17 mouse cellular contexts compared by ENCODE assay signal in genomic region chr6:149307801-149308200, GRCm38 (mm10). TPM values are rescaled to one million over a fixed set of nuclear protein-coding genes. Genes with fewer than 3 reads are reported as not detected.
DNase-seq lines count a peak whose midpoint lies in the region; ATAC-seq and TF ChIP-seq lines count a peak whose summit lies in the region.
"Had no signal": no experiment of that assay in that cellular context is flagged by ENCODE, and none has a peak within 500 bp of the region (broad histone marks: within the 10 kb centered on the region; RNA-seq: fewer than 3 reads in every experiment).

No protein-coding gene starts in this region.

- peak; percentile 65 for TF ChIP-seq EP300 in liver, postnatal 0 days (IDR thresholded peaks at IDR 0.05; ENCODE audit: low read depth)

- H3K4me2 ChIP-seq in kidney, embryonic 14.5 days (replicated peaks; ENCODE audit: low read depth, low read length) = no peak overlapping the region
- H3K4me2 ChIP-seq in liver, postnatal 0 days (ENCODE audit: low read depth, low read length) = no peak overlapping the region
- H3K4me2 ChIP-seq: embryonic facial prominence, embryonic 15.5 days; forebrain, embryonic 12.5 days; limb, embryonic 15.5 days had no signal

- intact Hi-C loops in heart, postnatal 25 days (cut with DNase I) = no loop called here

- H3K36me3 ChIP-seq in kidney, adult 2 months (ENCODE audit: control insufficient read depth, insufficient read depth, low read length) = peaks cover 11% of the 10 kb centered on the region
- peaks cover 6% of the 10 kb centered on the region; the same call in 1 of the 2 replicates for H3K36me3 ChIP-seq in kidney, embryonic 14.5 days (ENCODE audit: control insufficient read depth, insufficient read depth, low read length)
- 0 out of 2 replicates have a peak, but pooled peaks cover 7% of the 10 kb centered on the region for H3K36me3 ChIP-seq in liver, postnatal 0 days (replicated peaks; ENCODE audit: insufficient read depth, low read length)

- H3K4me1 ChIP-seq in kidney, adult 2 months (ENCODE audit: control insufficient read depth, insufficient read depth, low read length) = peaks cover 2% of the 10 kb centered on the region
- H3K4me1 ChIP-seq in kidney, embryonic 14.5 days (ENCODE audit: control insufficient read depth, insufficient read depth, low read length) = peaks cover 8% of the 10 kb centered on the region; the same call in 1 of the 2 replicates
- peaks cover 12% of the 10 kb centered on the region for H3K4me1 ChIP-seq in liver, postnatal 0 days (ENCODE audit: insufficient read depth)

- no peak for TF ChIP-seq CTCF in kidney, adult 2 months (conservative IDR thresholded peaks at IDR 0.05; ENCODE audit: insufficient read depth, insufficient read length, low read depth, low read length)
- TF ChIP-seq CTCF in liver, postnatal 0 days (IDR thresholded peaks at IDR 0.05; ENCODE audit: low read depth) = no peak

- no peak for TF ChIP-seq POLR2A in kidney, adult 2 months (IDR thresholded peaks at IDR 0.05; ENCODE audit: low read depth, low read length)

- H3K4me3 ChIP-seq in kidney, adult 2 months (ENCODE audit: insufficient read depth, low read depth, low read length) = no peak overlapping the region
- H3K4me3 ChIP-seq in kidney, embryonic 14.5 days (ENCODE audit: low read length) = no peak overlapping the region
- no peak overlapping the region for H3K4me3 ChIP-seq in liver, postnatal 0 days (ENCODE audit: low read depth, low read length)
- H3K4me3 ChIP-seq: embryonic facial prominence, embryonic 15.5 days; forebrain, embryonic 12.5 days; limb, embryonic 15.5 days had no signal

- peaks cover 10% of the 10 kb centered on the region for H3K9me3 ChIP-seq in kidney, embryonic 14.5 days (ENCODE audit: control insufficient read depth, low read length)
- H3K9me3 ChIP-seq in liver, postnatal 0 days (ENCODE audit: low read length) = peaks cover 24% of the 10 kb centered on the region
- H3K9me3 ChIP-seq: embryonic facial prominence, embryonic 15.5 days; forebrain, embryonic 12.5 days had no signal

- H3K27ac ChIP-seq in kidney, adult 2 months (ENCODE audit: insufficient read depth, low read depth, low read length) = 0 out of 2 replicates have a peak overlapping the region, but pooled peaks have one; percentile 41
- H3K27ac ChIP-seq in kidney, embryonic 14.5 days (ENCODE audit: low read depth, low read length) = no peak overlapping the region
- peak overlapping the region; percentile 44; the same call in 1 of the 2 replicates for H3K27ac ChIP-seq in liver, postnatal 0 days (ENCODE audit: low read depth)
- H3K27ac ChIP-seq: embryonic facial prominence, embryonic 15.5 days; forebrain, embryonic 12.5 days; limb, embryonic 15.5 days had no signal

- ATAC-seq in kidney, embryonic 14.5 days (ENCODE audit: low FRiP score, low TSS enrichment) = no peak
- ATAC-seq in liver, postnatal 0 days = peak; percentile 4
- ATAC-seq in megakaryocyte-erythroid progenitor cell, adult 5-6 weeks (replicated peaks; ENCODE audit: low FRiP score, low TSS enrichment, poor library complexity, severe bottlenecking) = no peak
- ATAC-seq: hindbrain, embryonic 16.5 days had no signal

- no peaks in the 10 kb centered on the region for H3K27me3 ChIP-seq in kidney, adult 2 months (replicated peaks; ENCODE audit: control insufficient read depth, insufficient read depth, low read length)
- H3K27me3 ChIP-seq in kidney, embryonic 14.5 days (ENCODE audit: control insufficient read depth, insufficient read depth, low read length) = no peaks in the 10 kb centered on the region
- no peaks in the 10 kb centered on the region for H3K27me3 ChIP-seq in liver, postnatal 0 days (ENCODE audit: insufficient read depth, low read length)
- H3K27me3 ChIP-seq: embryonic facial prominence, embryonic 15.5 days; forebrain, embryonic 12.5 days; limb, embryonic 15.5 days had no signal

- 30% methylated on average over 2 of the region's 2 CpGs for WGBS in kidney, adult 2 months
- WGBS in kidney, embryonic 14.5 days = 48% methylated on average over 2 of the region's 2 CpGs
- WGBS in liver, postnatal 0 days (ENCODE audit: insufficient replicate concordance) = 32% methylated on average over 2 of the region's 2 CpGs

- no peak overlapping the region for H3K9ac ChIP-seq in kidney, embryonic 14.5 days (ENCODE audit: low read depth, low read length)
- H3K9ac ChIP-seq in liver, postnatal 0 days (replicated peaks) = no peak overlapping the region
- H3K9ac ChIP-seq: embryonic facial prominence, embryonic 15.5 days; forebrain, embryonic 12.5 days; limb, embryonic 15.5 days had no signal

- peak; percentile 61 for DNase-seq in kidney, adult 2 months
- DNase-seq in 3T3-L1 (ENCODE audit: low read depth, low spot score) (peak; percentile 73), ES-CJ7 (ENCODE audit: low read depth, low spot score) (peak; percentile 69)
- DNase-seq in liver, postnatal 0 days = no peak
- DNase-seq in right cerebral cortex, postnatal 10 days (ENCODE audit: low spot score in 2 of 2) = no peak
- DNase-seq in heart, postnatal 25 days (ENCODE audit: low spot score) = no peak
- DNase-seq: cerebellum, adult 11 months; heart, adult 2 months; heart, postnatal 14 days; kidney, adult 9 months; spleen, adult 18-20 months had no signal

RNA-seq across cellular contexts. Expression of gene Resf1, which starts 1.4 kb away (rescaled TPM):
- polyA plus RNA-seq in kidney, adult 2 months (2012; rRNA removed) = 9.6 and 11.8 TPM in 2 replicates
- polyA plus RNA-seq in kidney, embryonic 14.5 days (2014; fragmentation: Nextera tagmentation; extraction: Ambion mirVana) = 56.0 and 69.5 TPM in 2 replicates
- 16.0 and 22.3 TPM in 2 replicates for polyA plus RNA-seq in liver, postnatal 0 days (2015; fragmentation: Nextera tagmentation; extraction: Ambion mirVana)
- 10 to 100 TPM; 19.5 to 20.3 TPM for total RNA-seq in heart, postnatal 25 days (2021)
- 48.3 and 72.8 TPM in 2 replicates for total RNA-seq in megakaryocyte-erythroid progenitor cell, adult 5-6 weeks (2014; fragmentation: Nextera tagmentation)
- total RNA-seq in megakaryocyte-erythroid progenitor cell, adult 5-6 weeks (2017) = 64.1 and 71.6 TPM in 2 replicates

Comparison
In these comparisons a context has a peak if more than half of its experiments do, and no peak if none do; other contexts are left out.
1. DNase-seq: peak in kidney, adult 2 months (single experiment), 3T3-L1 (single experiment) and ES-CJ7 (single experiment); none in liver, postnatal 0 days (single experiment), right cerebral cortex, postnatal 10 days (0 of 2) and heart, postnatal 25 days (single experiment).